Mouse (Mus musculus) testis, adult 2 months (tissue): ENCODE results near the gene Vmn2r24.

Experiments used
- CTCF ChIP-seq: fragments of 200-500 bp; IDR thresholded peaks from 2 replicates; pipeline ENCODE4 v1.5.1; 2012; ENCODE audit warnings: low read depth, mild to moderate bottlenecking, inconsistent platforms, low read length, moderate library complexity; ENCODE audit not compliant: control insufficient read depth, insufficient read depth, insufficient replicate concordance
- POLR2A ChIP-seq: fragments of 200-500 bp; IDR thresholded peaks from 2 replicates; pipeline ENCODE4 v1.6.1; 2012; ENCODE audit warnings: low read depth, mild to moderate bottlenecking, inconsistent platforms, low read length, moderate library complexity; ENCODE audit not compliant: control insufficient read depth

DNA sequence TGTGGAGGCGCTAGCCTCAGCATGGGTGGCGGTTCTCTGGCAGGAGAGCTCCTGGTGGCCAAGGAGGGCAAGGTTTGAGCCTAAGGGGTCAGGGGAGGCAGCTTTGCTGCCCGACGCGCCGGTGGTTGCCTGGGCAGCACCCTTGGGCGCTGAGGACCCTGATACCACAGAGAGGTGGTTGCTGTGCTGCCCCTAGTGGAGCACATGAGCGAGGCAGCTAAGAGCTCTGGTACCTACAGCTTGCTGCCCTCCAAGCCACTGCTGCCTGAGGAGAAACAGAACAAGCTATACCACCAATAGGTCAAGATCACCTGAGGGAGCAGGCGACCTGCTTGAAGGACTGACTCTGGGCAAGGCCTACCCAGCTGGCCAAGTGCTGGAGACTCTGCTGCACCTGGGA, 15.1 kb downstream of the Vmn2r24 start:
- TF ChIP-seq POLR2A (no peak), CTCF (peak; percentile 40; the same call in 1 of the 2 replicates)
